Mouse (Mus musculus): ENCODE results near the gene Ftl1.

- TF ChIP-seq EP300 (IDR thresholded peaks at IDR 0.05) (no peak), CTCF (IDR thresholded peaks at IDR 0.05) (no peak)
These were observed 2.6 kb upstream of the Ftl1 start for GRCm38 (mm10) chr7:45462325-45462724.

Measured in lung, postnatal 0 days (tissue).